Mouse (Mus musculus): ENCODE results near the gene Fndc4. TPM values are rescaled to one million over a fixed set of nuclear protein-coding genes. Genes with fewer than 3 reads are reported as not detected.

Fndc4 gene
- polyA plus RNA-seq, 1 experiment from 2014 or later: 91.0 TPM

DNA sequence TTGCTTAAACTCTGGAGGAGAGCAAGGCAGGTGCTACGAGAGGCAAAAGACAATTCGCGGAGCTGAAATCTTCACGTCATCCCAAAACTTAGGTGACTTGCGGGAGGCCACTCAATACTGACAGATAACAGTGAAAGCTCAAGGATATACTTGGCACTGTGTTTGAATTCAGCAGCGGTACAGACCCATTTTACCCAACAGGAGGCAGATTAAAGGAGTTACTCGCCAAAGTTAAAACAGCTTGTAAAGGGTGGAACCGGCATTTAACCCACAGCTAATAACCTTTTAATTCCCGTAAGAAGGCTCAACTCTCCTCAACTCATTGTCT, 4.6 kb downstream of the Fndc4 start:
- 4% methylated on average over 9 of the region's 9 CpGs for WGBS
- Histone ChIP-seq H3K27me3 (no peaks in the 10 kb centered on the region), H3K36me3 (peaks cover 18% of the 10 kb centered on the region), H3K4me3 (peak overlapping the region; percentile 53), H3K9ac (peak overlapping the region; percentile 3; the same call in 1 of the 2 replicates), H3K27ac (peak overlapping the region; percentile 72), H3K4me2 (replicated peaks) (peak overlapping the region; percentile 79), H3K9me3 (no peaks in the 10 kb centered on the region), H3K4me1 (peaks cover 20% of the 10 kb centered on the region)
- ATAC-seq (ENCODE audit: insufficient number of reproducible peaks, insufficient read depth, low FRiP score, low TSS enrichment): no peak

DNA sequence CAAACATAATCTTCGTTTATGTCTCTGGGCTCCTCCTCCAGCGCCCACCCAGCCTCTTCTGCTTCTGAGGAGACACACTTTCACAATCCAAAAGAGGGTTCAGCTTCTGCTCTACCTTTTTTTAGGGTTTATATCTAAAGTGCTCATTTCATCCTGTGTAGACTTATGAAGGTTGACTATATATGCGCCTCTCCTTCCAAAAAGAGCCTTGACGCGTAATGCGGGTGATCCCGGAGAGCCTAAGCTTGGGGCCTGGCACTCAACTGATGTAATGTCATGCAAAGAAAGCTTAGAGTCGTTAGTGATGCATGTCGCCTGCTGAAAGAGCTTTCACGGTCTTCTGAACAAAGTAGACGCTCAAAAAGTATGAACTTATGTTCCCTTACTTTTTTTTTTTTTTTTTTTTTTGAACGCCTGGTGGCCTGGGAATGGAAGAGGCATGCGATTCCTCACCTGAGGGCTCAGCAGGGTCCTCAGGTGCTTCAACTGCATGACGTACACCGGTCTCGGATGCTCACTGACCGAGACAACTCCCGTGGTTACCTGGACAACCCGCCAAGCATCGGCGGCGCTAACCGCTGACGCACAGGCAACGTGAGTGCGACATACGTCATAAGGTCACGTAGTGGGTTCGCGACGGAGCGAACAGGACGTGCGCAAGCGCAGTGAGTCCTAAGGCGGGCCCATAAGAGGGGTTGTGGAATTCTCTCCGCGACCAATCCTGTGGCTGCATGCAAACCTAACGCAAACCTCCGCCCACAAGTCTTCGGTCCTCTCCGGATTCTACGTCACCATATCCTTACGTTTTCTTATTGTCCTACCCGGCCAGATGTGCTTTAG, 5.1 kb downstream of the Fndc4 start, which contains the start of gene Ift172:
Ift172 (minus strand) TSS at position 596 of the 840 bp plus-strand sequence.
- 3% methylated on average over 45 of the region's 45 CpGs for WGBS
- peak within 1 kb of the TSS; percentile 79 for H3K4me2 ChIP-seq (replicated peaks)
- peak; percentile 87 for ATAC-seq (ENCODE audit: insufficient number of reproducible peaks, insufficient read depth, low FRiP score, low TSS enrichment)
- peaks cover 24% of the 10 kb centered on the region for H3K36me3 ChIP-seq
- no peaks in the 10 kb centered on the region for H3K9me3 ChIP-seq
- H3K4me1 ChIP-seq: peaks cover 20% of the 10 kb centered on the region
- H3K27ac ChIP-seq: peak within 1 kb of the TSS; percentile 76
- H3K9ac ChIP-seq: peak within 1 kb of the TSS; percentile 60
- no peaks in the 10 kb centered on the region for H3K27me3 ChIP-seq
- peak within 1 kb of the TSS; percentile 53 for H3K4me3 ChIP-seq

- Histone ChIP-seq H3K27ac (no peak overlapping the region), H3K9ac (peak overlapping the region; percentile 60; the same call in 1 of the 2 replicates), H3K36me3 (peaks cover 33% of the 10 kb centered on the region), H3K4me2 (replicated peaks) (peak overlapping the region; percentile 79), H3K4me3 (peak overlapping the region; percentile 53; the same call in 1 of the 2 replicates), H3K9me3 (no peaks in the 10 kb centered on the region), H3K4me1 (peaks cover 17% of the 10 kb centered on the region), H3K27me3 (no peaks in the 10 kb centered on the region)
- no peak for ATAC-seq (ENCODE audit: insufficient number of reproducible peaks, insufficient read depth, low FRiP score, low TSS enrichment)
- 85% methylated on average over 3 of the region's 3 CpGs for WGBS
Observed at GRCm38 (mm10) chr5:31289626-31290230, 6.2 kb downstream of the Fndc4 start.

- H3K4me1 ChIP-seq: peaks cover 10% of the 10 kb centered on the region
- no peaks in the 10 kb centered on the region for H3K9me3 ChIP-seq
- no peak overlapping the region for H3K27ac ChIP-seq
- no peak for ATAC-seq (ENCODE audit: insufficient number of reproducible peaks, insufficient read depth, low FRiP score, low TSS enrichment)
- no peak overlapping the region for H3K4me2 ChIP-seq (replicated peaks)
- no peak overlapping the region for H3K4me3 ChIP-seq
- no peak overlapping the region for H3K9ac ChIP-seq
- 86% methylated on average over 3 of the region's 3 CpGs for WGBS
- no peaks in the 10 kb centered on the region for H3K27me3 ChIP-seq
- peaks cover 44% of the 10 kb centered on the region for H3K36me3 ChIP-seq
Observed at GRCm38 (mm10) chr5:31288655-31289054, 7.2 kb downstream of the Fndc4 start.

- H3K36me3 ChIP-seq: peaks cover 44% of the 10 kb centered on the region
- no peak overlapping the region for H3K27ac ChIP-seq
- no peak overlapping the region for H3K9ac ChIP-seq
- 83% methylated on average over 4 of the region's 4 CpGs for WGBS
- H3K27me3 ChIP-seq: no peaks in the 10 kb centered on the region
- no peak for ATAC-seq (ENCODE audit: insufficient number of reproducible peaks, insufficient read depth, low FRiP score, low TSS enrichment)
- peaks cover 10% of the 10 kb centered on the region for H3K4me1 ChIP-seq
- no peak overlapping the region for H3K4me3 ChIP-seq
- no peak overlapping the region for H3K4me2 ChIP-seq (replicated peaks)
- H3K9me3 ChIP-seq: no peaks in the 10 kb centered on the region
Observed at GRCm38 (mm10) chr5:31288225-31288624, 7.7 kb downstream of the Fndc4 start.

DNA sequence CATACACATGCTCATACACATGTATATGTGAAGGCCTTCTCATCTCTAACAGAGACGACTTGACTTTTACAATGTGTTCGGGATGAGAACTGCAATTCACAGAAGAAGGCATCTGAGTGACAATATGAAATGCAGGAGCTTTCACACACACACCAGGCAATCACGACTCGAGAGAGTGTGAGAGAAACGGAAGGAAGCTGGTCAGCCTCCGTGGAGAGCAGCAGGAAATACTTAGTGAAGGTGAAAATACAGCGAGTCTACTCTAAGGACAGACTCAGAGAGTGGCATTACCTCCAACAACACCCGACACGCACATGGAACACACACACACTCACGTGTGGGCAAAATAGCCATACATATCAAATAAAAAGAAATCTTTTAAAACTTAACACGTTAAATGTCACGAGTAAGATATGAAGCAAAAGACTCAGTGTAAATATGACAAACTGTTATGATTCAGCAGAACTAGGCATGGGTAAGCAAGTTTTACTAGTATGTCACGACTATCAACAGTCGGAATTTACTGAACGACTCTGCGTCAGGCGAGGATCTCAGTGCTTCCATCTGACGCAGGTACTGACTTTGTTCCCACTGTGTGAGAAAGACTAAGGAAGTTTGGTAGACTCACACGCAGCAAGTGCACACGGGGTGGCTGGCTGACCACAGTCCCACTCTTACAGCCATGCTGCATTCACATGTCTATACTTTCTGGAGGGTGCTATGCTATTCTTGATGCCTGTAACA, 16.5 kb downstream of the Fndc4 start:
- no peak overlapping the region for H3K4me2 ChIP-seq (replicated peaks)
- H3K27me3 ChIP-seq: no peaks in the 10 kb centered on the region
- no peak overlapping the region for H3K4me3 ChIP-seq
- H3K9ac ChIP-seq: no peak overlapping the region
- ATAC-seq (ENCODE audit: insufficient number of reproducible peaks, insufficient read depth, low FRiP score, low TSS enrichment): no peak
- no peaks in the 10 kb centered on the region for H3K9me3 ChIP-seq
- 88% methylated on average over 20 of the region's 20 CpGs for WGBS
- peaks cover 83% of the 10 kb centered on the region for H3K36me3 ChIP-seq
- H3K27ac ChIP-seq: no peak overlapping the region
- no peaks in the 10 kb centered on the region for H3K4me1 ChIP-seq

DNA sequence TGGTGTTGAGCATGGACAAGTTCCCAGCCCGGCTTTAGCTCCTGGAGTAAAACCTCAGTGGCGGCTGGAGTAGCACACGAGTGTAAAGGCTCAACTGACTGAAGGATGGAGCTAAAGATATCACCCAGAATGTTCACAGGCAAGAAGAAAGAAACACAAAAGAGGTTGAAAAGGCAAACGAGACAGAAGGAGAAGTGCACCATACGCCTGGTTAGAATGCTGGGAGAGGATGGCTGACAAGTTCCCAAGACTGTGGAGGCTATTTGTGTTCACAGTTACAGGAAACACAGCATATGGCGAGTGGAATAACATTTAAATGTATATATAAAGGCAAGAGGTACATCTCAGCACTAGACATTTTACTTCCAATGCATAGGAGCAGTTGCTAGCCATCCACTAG, 22.9 kb downstream of the Fndc4 start:
- no peak for ATAC-seq (ENCODE audit: insufficient number of reproducible peaks, insufficient read depth, low FRiP score, low TSS enrichment)
- no peak overlapping the region for H3K27ac ChIP-seq
- H3K4me2 ChIP-seq (replicated peaks): no peak overlapping the region
- H3K27me3 ChIP-seq: no peaks in the 10 kb centered on the region
- 91% methylated on average over 6 of the region's 6 CpGs for WGBS
- no peak overlapping the region for H3K9ac ChIP-seq
- H3K9me3 ChIP-seq: no peaks in the 10 kb centered on the region
- H3K4me1 ChIP-seq: no peaks in the 10 kb centered on the region
- no peak overlapping the region for H3K4me3 ChIP-seq
- H3K36me3 ChIP-seq: peaks cover 68% of the 10 kb centered on the region

DNA sequence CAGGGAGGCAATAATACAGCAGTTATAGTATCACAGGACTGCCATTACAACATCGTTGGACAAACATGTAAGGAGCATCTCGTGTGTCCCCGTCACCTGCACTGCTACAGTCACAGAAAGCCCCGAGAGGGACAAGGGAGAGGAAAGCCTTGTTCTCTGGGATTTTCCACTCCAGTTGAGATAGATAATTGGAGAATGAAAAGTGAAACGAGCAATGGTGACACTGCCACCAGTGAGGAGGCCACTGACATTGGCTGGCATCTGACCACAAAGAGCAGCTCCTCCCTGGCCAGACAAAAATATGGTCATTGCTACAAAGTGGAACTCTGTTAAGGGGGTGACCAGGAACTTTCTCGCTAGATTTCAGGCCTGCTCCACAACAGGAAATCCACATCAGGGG, 28.2 kb downstream of the Fndc4 start:
- H3K27ac ChIP-seq: no peak overlapping the region
- H3K36me3 ChIP-seq: peaks cover 87% of the 10 kb centered on the region
- 78% methylated on average over 6 of the region's 6 CpGs for WGBS
- H3K9me3 ChIP-seq: no peaks in the 10 kb centered on the region
- no peak overlapping the region for H3K4me3 ChIP-seq
- no peaks in the 10 kb centered on the region for H3K27me3 ChIP-seq
- no peak overlapping the region for H3K9ac ChIP-seq
- H3K4me1 ChIP-seq: no peaks in the 10 kb centered on the region
- no peak overlapping the region for H3K4me2 ChIP-seq (replicated peaks)
- no peak for ATAC-seq (ENCODE audit: insufficient number of reproducible peaks, insufficient read depth, low FRiP score, low TSS enrichment)

DNA sequence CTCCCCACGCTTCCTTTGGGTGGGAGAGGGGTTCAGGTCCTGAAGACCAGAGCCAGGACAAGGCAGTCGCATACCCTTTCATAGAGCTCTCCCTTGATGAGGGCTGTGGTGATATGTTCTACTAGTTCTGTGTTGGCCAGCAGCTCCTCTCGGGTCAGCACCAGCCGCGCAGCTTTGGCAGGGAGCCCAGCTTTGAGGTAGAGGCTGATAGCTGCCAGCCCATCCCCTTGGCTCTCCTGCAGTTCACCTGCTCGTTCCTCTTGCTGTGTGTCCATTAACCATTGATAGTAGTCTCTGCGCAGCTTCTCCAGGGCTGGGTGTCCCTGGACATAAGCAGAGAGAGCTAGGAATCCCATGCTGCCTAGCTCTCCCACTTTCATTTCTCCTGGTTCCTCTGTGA, 29.8 kb downstream of the Fndc4 start:
- 86% methylated on average over 7 of the region's 7 CpGs for WGBS

GRCm38 (mm10) chr5:31257616-31258015, 38.3 kb downstream of the Fndc4 start:
- Histone ChIP-seq H3K4me3 (no peak overlapping the region), H3K9ac (no peak overlapping the region), H3K4me1 (peaks cover 9% of the 10 kb centered on the region), H3K36me3 (peaks cover 82% of the 10 kb centered on the region), H3K9me3 (no peaks in the 10 kb centered on the region), H3K4me2 (replicated peaks) (no peak overlapping the region), H3K27ac (no peak overlapping the region), H3K27me3 (no peaks in the 10 kb centered on the region)
- no peak for ATAC-seq (ENCODE audit: insufficient number of reproducible peaks, insufficient read depth, low FRiP score, low TSS enrichment)
- 81% methylated on average over 11 of the region's 11 CpGs for WGBS

More for the DNA sequence above, 29.8 kb downstream of the Fndc4 start:
- Histone ChIP-seq H3K4me1 (no peaks in the 10 kb centered on the region), H3K4me2 (replicated peaks) (no peak overlapping the region), H3K9ac (no peak overlapping the region), H3K27me3 (no peaks in the 10 kb centered on the region), H3K36me3 (peaks cover 90% of the 10 kb centered on the region), H3K9me3 (no peaks in the 10 kb centered on the region), H3K4me3 (no peak overlapping the region), H3K27ac (no peak overlapping the region)
- no peak for ATAC-seq (ENCODE audit: insufficient number of reproducible peaks, insufficient read depth, low FRiP score, low TSS enrichment)

DNA sequence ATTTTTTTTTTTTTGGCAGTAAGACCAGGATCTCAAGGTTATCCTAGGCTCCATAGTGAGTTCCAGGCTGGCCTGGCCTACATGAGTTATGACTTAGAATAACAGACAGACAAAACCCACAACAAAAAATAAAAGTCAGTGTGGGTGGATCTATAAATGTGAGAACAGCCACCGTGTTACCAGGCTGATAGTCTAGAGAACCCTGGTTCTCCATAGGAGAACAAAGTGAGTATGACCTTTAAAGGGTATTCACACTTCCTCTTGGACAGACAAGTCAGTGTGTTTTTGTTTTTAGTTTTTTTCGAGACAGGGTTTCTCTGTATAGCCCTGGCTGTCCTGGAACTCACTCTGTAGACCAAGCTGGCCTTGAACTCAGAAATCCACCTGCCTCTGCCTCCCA, 39.9 kb downstream of the Fndc4 start:
- WGBS: 91% methylated on average over 2 of the region's 2 CpGs
- no peak for ATAC-seq (ENCODE audit: insufficient number of reproducible peaks, insufficient read depth, low FRiP score, low TSS enrichment)
- Histone ChIP-seq H3K36me3 (peaks cover 80% of the 10 kb centered on the region), H3K27ac (no peak overlapping the region), H3K4me3 (no peak overlapping the region), H3K4me2 (replicated peaks) (no peak overlapping the region), H3K4me1 (peaks cover 26% of the 10 kb centered on the region), H3K9ac (no peak overlapping the region), H3K27me3 (no peaks in the 10 kb centered on the region), H3K9me3 (no peaks in the 10 kb centered on the region)
